Mouse (Mus musculus): Measurements from ENCODE around the gene Hspa5.
"Not testable (repeated sequence)": the region's sequence is repeated elsewhere in the genome, so short reads cannot be mapped to it uniquely, and the experiment has no call there.

The Hspa5 gene

DNA sequence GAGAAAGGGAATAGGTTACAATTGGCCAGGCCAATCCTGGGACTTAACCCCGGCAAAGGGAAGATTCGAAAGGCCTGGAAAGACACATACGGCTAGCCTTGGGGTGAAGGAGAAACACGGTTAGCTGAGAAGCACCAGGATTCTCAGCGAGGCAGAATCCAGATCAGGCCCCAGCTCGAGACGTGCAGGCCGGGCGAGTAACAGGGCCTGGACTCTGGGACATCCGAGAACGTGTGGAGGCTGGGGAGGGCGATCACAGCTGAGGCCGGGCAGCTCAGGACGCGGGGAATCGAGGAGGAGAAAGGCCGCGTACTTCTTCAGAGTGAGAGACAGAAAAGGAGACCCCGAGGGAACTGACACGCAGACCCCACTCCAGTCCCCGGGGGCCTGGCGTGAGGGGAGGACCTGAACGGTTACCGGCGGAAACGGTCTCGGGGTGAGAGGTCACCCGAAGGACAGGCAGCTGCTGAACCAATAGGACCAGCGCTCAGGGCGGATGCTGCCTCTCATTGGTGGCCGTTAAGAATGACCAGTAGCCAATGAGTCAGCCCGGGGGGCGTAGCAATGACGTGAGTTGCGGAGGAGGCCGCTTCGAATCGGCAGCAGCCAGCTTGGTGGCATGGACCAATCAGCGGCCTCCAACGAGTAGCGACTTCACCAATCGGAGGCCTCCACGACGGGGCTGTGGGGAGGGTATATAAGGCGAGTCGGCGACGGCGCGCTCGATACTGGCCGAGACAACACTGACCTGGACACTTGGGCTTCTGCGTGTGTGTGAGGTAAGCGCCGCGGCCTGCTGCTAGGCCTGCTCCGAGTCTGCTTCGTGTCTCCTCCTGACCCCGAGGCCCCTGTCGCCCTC is at the start of gene Hspa5:
Hspa5 (plus strand) TSS at position 603 of the 859 bp plus-strand sequence.
- peak; percentile 100 for DNase-seq (ENCODE audit: low spot score in 2 of 2)

DNA sequence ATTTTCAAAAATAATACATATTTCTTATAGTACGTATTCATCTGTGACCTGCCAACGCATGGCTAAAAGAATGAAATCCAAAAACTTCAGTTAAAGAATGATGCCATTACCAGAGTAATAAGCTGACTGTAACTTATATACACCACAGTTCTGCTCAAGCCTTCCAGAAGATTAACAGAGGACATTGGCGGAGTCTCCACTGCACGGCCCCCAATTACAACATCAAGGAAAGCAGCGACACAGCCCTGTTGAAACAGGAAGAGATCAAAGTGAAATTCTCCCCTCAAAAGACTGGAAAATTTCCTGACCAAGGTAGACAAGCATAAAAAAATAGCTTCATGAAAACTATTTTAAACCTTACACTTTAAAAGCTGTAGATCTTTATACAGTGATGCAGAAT is 46.5 kb upstream of the Hspa5 start:
- no peak for DNase-seq (ENCODE audit: low spot score in 2 of 2)

DNA sequence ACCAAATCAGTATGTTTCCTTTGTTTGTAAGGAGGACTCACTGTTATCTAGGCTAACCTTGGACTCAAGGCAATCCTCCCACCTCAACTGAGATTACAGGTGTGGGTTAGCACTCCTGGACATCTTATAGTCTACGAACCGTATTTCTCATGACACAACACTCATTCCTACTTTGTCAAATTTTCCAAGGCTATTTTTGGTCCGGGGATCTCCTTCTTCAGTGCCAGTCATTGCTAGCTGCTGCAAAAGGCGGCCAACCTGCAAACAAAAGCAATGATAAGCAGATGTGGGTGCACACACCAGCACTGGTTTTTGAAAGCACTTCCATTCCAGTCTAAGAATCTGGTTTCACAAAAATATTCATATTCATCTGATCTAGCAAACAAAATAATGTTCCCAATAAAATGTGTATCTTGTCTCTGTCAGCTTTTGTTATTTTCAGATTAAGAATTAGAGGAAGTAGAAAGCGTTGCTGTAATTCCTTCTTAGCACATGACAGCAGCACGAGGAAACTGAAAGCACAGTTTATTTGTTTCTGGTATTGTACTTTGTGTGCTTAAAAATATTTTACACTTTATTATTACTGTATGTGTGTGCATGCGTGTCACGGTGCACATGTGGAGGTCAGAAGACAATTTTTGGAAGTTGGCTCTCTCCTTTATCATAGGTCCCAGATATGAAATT is 44.6 kb upstream of the Hspa5 start:
- DNase-seq (ENCODE audit: low spot score in 2 of 2): no peak

DNA sequence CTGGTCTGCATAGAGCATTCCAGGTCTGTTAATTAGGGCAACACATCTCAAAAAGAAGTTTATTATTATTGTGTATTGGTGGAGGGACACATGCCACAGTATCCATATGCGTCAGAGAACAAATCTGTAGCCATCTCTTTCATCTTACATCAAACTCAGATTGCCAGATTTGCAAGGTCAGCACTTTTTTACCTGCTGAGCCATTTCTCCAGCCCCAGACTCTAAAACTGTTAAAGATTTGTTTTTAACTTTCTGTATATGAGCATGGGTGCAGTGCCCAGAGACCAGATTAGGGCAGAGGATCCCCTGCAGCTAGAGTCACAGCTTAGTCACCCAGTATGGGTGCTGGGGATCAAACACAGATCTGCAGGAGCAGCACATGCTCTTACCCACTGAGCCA is 35.1 kb upstream of the Hspa5 start:
- DNase-seq (ENCODE audit: low spot score in 2 of 2): no peak

DNA sequence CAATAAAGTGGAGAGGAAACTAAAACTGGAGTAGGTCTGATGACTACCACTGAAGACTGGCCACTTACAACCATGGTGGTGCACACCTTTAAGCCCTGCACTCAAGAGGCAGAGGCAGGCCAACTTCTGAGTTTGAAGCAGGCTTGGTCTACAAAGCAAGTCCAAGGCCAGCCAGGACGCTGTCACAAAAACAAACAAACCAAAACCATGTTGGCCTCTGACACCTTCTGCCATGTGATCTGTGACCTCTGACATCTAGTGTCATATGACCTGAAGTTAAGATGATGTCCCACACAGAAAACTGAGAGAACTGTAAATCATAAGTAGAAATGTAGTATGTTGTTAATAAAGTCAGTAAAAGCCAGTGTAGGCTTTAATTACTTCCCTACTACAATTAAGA is 33.9 kb upstream of the Hspa5 start:
- no peak for DNase-seq (ENCODE audit: low spot score in 2 of 2)

DNA sequence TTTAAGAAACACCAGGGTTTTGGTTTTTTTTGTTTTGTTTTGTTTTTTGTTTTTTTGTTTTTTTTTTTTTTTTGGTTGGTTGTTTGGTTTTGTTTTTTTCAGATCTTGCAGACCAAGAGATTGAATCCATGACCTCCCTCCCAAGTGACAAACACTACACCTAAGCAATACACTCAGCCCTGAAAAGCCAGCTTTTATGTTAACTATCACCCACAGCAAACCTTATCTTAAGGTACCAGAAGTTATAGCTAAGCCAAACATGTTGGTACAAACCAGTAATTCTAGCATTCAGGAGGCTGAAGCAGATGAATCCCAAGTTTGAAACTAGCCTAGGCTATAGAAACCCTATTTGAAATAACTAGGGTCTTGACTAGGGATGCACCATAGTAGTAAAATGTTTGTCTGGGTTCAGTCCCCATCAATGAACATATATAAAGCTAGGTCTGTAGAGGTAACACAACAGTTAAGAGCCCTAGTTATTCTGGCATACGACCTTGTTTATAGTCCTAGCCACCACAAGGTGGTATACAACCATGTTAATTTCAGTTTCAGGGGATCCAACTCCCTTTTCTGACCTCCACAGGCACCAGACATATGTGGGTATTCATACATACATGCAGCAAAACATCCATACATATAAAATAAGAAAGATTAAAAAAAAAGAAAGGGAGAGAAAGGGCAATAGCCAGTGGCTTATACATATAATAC is 31.9 kb upstream of the Hspa5 start:
- DNase-seq (ENCODE audit: low spot score in 2 of 2): peak; percentile 5 to 45

DNA sequence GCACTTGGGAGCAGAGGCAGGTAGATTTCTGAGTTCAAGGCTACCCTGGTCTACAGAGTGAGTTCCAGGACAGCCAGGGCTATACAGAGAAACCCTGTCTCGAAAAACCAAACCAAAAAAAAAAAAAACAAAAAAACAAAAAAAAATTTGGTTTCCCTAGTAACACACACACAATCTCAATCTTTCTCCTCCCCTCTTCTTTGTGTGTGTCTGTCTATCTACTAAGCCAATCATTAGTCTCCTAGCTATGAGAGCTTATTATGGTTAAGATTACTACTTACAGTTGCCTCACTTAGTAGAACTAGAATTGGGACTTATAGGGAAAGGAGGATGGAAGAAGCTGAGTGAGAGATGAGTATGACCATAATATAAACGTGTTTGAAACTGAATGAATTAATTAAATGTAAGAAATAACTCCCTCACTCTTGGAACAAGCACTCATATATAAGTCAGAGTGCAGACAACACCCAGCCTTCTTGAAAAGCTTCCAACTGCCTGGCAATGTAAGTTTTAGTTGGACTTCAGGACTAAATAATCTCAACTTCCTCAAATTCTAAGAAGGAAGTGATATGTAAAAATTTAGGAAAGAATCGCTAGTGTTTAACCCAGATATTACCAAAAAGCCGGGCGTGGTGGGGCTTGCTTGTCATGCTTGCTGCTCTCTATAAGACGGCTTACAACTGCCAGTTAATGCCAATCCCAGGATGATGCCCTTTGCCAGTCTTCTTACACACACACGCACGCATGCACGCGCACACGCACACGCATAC is 30.2 kb upstream of the Hspa5 start:
- DNase-seq (ENCODE audit: low spot score in 2 of 2): peak in 1 of 2 experiments; percentile 12

DNA sequence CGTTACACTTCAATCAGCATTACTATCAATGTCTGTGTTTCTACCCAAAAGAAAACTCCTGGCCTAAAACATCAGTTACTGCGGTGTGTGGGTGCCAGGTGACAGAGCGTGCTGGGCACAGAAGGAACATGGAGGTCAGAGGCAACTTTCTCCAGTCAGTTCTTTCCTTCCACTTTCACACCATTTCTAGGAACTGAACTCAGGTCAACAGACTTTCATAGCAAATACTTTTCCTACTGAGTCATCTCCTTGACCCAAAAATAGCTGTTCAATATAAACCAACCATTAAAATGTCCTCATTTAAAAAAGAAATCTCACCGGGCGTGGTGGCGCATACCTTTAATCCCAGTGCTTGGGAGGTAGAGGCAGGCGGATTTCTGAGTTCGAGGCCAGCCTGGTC is 29.1 kb upstream of the Hspa5 start:
- DNase-seq (ENCODE audit: low spot score in 2 of 2): no peak

DNA sequence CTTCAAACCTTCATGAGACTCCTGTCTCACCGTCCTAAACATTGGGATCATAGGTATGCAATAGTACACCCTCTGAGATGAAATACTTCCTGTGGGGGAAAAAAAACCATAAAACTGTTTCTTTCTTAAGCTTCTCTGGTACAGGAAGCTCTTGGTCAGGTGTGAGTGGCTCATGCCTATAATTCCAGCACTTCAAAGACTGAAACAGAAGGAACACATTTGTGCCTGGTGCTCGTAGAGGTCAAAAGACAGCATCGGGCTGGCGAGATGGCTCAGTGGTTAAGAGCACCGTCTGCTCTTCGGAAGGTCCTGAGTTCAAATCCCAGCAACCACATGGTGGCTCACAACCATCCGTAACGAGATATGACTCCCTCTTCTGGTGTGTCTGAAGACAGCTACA is 27.3 kb upstream of the Hspa5 start:
- no peak for DNase-seq (ENCODE audit: low spot score in 2 of 2)

DNA sequence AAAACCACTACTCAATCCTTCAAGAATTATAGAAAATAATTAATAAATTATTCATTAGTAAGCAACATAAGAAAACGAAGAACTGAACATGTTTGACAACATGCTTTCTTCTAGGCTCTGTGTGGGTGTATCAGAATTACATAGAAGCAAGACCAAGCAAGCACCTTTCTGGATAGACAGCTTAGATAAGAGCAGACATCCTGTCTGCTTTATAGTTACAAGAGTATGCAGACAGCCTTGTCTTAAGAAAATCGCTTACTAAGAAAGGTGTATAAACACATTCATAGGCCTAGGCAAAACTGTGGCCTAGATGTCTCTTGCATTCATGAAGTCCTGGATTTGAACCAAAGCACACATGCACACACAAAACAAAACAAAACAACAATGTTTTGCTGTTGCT is 26.1 kb upstream of the Hspa5 start:
- DNase-seq (ENCODE audit: low spot score in 2 of 2): no peak

DNA sequence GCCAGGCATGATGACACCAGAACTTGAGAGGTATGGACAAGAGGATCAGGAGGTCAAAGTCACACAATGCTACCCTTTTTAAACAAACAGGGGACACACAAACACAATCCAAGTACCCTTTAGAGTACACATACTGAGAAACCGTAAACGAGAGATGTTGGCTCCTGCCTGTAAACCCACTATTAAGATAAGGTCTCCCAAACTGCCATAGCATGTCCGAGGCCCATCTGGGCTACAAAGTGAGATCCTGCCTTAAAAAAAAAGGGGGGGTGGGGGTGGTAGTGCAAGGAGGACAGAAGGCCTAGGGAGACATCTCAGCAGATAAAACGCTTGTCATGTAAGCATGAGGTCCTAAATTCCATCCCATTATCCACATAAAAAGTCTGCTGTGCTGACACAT is 23.3 kb upstream of the Hspa5 start:
- no peak for DNase-seq (ENCODE audit: low spot score in 2 of 2)

DNA sequence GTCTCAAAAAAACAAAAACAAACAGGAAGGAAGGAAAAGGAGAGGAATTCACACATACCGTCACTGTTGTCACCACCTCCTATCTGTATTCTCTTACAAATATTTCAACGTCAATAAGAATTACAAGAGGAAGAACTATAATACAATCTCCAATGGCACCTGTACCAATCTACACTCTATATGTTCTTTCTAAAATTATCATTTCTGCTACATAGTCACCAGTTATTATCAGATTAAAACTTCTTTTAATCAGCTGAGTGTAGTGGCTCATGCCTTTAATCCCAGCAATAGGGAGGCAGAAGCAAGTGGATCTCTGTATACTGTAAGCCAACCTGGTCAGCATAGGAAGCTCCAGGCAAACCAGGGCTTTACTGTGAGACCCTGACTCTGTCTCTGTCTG is 21.5 kb upstream of the Hspa5 start:
- DNase-seq (ENCODE audit: low spot score in 2 of 2): no peak

DNA sequence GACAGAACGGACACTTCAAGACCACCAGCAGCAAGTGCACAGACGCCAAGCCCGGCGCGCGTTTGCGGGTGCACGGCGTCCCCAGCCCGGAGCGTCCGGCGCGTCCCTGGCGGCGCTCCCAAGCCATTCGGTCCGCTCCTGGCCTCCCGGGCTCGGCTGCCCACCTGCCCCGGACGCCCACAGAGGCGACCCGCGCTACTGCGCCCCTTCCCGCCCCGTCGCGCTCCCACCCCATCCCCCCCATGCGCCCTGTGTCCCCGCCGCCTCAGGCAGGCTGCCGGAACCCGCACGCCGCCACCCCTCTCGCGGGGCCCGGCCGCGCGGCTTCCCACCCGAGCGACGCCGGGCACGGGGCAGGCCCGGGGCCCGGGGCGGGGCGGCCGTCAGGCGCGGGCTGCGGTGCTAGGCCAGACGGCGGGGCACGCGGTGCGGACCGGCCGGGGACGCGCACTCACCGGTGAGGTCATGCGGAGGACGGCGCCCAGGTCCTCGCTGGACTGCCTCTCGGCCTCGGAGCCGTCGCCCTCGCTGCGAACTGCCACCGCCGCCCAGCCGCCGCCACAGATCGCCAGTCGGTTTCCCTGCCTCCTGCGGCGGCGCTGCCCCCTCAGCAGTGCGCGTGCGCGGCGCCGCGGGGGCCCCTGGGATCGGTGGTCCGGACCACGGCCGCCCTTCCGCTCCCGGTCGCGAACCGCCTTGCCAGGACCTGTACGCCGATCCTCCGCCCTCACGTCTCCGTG is 17.8 kb upstream of the Hspa5 start:
- DNase-seq (ENCODE audit: low spot score in 2 of 2): peak; percentile 89

DNA sequence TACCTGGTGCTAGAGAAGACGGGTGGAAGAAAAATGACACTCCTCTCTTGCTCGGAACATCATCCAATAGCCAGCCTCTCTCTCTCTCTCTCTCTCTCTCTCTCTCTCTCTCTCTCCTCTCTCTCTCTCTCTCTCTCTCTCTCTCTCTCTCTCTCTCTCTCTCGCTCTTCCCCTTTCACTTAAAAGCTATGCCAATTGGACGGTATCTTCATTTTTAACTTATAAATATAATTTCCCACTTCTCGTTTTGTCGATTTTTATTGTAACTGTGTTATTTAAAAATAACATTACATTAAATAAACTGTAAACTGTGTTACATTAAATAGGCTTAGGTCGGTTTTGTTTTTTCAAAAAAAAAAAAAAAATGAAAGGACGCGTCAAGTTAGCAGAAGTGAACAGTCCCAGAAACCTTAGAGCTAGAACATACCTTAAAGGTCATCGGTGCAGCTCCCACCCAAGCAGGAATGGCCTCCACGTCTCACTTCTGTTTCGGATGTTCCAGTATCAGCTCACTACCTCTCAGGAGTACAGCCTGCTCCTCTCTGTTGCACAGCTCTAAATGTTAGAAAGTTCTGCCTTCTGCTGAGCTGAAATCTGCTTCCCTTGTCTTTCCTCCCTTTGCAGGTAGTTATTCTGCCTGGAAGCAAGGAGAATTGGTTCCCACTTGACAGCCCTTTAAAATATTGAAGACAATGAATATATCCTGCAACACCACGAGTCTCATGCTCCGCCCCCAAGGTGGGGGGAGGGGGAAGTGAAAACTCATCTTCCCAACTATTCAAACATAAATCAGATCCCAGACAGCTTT is 17.0 kb upstream of the Hspa5 start, which contains the start of gene Gapvd1:
Gapvd1 (minus strand) TSS at position 682 of the 808 bp plus-strand sequence.
- peak; percentile 5 to 33 for DNase-seq (ENCODE audit: low spot score in 2 of 2)

DNA sequence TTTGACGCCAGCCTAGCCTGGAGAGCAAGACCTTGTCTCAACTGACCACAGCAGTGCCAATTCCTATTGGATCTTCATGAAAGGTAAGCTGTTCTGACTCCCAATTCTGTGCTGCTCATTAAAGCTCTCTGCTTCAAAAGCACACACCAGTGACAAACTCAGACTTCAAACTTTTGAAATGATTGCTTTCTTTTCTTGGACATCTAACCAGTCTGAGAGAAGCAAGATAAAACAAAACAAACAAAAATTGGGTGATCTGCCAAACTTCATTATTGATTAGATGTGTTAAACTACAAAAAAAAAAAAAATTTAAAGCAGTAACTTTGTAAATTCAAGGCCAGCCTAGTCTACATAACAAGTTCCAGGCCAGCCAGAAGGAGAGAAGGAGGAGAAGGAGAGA is 14.4 kb upstream of the Hspa5 start:
- no peak for DNase-seq (ENCODE audit: low spot score in 2 of 2)

DNA sequence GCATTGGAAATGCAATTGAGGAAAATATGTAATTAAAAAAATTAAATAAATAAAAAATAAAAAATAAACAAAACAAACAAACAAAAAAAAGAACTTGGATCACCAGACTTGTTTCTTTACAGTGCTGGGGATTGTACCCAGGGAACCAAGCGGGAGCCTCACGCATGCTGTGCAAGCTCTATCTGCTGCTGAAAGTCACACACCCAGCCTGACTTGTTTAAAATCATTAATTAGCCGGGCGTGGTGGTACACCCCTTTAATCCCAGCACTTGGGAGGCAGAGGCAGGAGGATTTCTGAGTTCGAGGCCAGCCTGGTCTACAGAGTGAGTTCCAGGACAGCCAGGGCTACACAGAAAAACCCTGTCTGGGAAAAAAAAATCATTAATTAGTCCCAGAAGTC is 10.5 kb upstream of the Hspa5 start:
- not testable (repeated sequence) for DNase-seq (ENCODE audit: low spot score in 2 of 2)

DNA sequence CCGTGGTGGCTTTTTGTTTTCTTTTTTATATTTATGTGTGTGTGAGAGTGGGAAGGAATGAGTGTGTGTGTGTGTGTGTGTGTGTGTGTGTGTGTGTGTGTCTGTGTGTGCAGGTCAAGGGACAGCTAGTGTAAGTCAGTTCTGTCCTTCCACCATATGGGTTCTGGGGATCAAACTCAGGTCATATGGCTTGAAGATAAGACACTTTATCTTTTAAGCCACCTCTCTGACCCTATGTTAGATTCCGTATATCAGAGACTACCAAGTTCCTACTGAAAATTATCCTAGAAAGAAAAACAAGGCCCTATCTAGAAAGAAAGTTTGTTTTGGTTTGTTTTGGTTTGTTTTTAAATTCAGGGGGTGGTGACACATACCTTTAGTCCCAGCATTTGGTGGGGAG is 9.6 kb upstream of the Hspa5 start:
- DNase-seq (ENCODE audit: low spot score in 2 of 2): no peak

DNA sequence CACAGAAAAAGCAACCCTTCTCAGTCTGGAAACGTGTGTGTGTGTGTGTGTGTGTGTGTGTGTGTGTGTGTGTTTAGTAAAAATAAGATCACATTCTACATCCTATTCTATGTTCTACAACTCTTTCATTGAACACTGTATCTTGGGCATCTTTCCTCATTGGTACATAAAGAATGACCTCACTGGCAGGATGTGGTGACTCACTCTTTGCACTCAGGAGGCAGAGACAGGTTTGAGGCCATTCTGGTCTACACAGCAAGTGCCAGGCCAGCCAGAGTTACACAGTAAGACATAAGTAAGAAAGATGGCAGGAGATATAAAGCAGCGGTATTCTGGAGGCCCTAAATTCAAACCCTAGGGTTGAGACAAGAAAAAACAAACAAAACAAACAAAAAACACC is 8.9 kb upstream of the Hspa5 start:
- DNase-seq (ENCODE audit: low spot score in 2 of 2): no peak

DNA sequence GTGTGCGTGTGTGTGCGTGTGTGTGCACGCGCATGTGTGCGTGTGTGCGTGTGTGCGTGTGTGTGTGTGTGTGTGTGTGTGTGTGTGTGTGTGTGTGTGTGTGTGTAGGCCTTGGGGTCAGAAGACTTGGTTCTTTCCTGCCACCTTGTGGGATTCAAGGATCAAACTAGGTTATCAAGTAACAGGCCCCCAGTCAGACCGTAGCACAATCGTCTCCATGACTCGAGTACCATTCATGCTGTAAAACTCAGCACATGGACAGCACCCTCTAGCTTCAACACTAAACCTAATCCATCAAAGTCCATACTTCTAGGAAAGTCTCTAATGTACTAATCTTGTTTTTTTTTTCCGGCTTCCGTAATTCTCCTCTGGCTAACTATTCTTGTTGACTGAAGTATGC is 7.0 kb upstream of the Hspa5 start:
- DNase-seq (ENCODE audit: low spot score in 2 of 2): no peak

DNA sequence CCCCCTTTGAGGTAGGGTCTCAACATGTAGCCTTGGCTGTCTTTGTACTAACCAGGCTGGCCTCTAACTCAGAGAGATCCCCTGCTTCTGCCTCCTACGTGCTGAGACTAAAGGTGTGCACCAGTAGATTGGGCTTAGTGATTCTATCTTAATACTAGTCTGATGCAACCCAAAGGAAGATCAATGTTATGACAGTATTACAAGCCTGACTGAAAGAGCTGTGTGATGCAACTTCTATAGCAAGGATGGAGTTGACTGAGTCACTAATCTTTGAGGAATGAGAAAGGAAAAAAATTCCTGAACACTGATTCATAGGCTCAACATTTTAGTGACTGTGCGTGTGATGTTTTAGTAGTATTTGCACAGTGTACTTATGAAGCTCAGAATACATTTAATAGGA is 1.7 kb upstream of the Hspa5 start:
- DNase-seq (ENCODE audit: low spot score in 2 of 2): no peak

Data from spleen, postnatal 36 days (tissue).